Mouse (Mus musculus) urinary bladder, postnatal 10 days (tissue): ENCODE measurements around the gene Kdm8.

Source experiments
- DNase-seq: peaks from one replicate; pipeline ENCODE4 v3.0.0; 2022; ENCODE audit warnings: low spot score

Kdm8 gene

DNA sequence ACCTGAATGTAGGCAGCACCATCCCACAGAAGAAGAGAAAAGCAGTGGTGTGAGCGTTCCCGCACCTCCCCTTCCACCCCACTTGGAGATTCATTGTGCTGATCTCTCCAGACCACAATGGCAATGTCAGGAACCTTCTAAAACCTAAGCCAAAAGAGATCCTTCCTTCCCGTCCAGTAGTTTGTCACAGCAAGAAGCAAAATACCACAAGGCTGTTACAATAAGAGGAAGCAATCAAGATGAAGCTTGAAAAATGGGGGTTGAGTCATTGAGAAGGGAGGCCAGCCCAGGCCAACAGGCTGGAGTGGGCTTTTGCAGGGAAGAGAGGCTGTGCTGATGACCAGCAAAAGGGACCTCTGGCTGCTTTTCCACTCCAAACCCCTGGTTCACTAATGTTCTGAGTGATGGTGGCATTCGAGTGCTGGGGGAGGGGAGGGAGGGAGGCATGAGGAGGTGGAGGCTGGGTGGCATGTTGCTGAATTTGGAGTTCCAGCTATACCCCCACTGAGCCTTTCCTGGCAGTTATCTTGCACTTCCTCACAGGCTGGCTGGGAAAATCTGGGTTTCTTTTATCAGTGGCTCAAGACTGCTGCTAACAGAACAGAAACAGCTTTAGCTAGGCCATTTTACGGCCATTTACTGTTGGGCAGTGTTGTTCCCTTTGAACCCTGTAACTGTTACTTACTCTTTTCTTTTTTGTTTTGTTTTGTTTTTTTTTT lies 59.1 kb downstream of the Kdm8 start:
- DNase-seq, result no peak

DNA sequence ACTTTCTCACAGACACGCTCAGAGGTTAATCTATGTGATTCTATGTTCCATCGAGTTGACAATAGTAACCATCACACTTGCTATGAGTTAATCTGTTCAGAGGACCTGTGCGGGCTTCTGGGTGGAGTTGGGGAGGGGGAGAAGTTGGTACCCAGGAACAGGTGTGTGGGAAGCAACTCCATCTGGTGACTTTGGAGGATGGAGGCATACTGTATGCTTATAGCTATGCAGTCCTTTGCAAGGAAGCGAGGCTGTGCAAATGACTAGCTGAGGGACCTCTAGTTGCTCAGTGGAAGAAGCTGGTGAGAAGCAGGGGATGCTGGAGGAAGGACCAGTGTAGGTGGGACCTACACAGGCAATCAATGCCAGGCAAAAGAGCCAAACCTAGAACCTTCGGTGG lies 60.1 kb downstream of the Kdm8 start:
- no peak for DNase-seq

DNA sequence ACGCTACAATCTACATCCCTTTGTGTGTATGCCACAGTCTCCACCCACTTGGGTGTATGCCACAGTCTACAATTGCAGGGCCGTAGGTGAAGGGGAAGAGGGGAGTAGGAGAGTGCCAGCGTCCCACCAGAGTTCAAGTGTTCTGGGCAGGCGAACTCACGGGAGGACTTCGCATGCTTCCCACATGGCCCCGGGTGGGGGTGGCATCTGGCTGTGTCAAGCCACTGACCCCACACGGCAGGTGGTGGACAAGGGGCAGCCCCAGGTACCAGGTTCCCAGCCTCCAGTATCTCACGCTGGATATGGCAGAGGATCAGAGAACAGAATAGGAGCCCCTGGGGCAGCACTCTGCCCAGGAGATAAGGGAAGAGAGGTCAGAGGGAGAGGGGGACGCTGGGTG lies 61.1 kb downstream of the Kdm8 start:
- DNase-seq, result no peak

DNA sequence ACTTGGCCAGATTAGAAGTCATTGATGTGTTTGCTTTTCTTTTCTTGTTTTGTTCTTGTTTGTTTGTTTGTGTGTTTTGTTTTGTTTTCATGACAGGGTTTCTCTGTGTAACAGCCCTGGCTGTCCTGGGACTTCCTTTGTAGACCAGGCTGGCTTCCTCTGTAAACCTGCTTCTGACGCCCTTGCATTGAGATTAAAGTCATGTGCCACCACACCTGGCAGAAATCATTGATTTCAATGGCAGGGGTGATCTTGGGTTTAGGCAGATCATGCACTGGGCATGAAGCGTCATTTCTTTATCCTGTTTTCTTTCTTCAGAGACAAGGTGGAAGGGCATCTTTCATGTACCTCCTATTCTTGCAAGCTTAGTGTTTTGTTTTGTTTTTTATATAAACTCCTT lies 62.8 kb downstream of the Kdm8 start:
- DNase-seq, result no peak

DNA sequence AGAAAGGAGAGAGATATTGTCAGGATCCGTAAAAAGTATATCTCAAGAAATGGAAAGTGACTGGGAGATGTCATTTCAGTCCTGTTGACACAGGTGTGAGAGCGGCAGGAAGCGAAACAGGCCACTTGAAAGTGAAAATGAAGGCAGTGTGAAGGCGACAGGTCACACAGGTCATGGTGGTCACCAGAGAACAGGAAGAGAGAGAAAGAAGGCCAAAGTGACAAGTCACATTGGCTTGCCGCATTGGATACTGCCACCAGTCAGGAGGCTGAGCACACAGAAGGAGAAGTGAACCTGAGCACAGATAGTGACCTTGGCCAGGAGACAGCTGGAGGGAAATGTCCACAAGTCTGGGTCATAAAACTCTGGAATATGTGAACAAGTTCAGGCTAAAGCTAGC lies 67.0 kb downstream of the Kdm8 start:
- no peak for DNase-seq

DNA sequence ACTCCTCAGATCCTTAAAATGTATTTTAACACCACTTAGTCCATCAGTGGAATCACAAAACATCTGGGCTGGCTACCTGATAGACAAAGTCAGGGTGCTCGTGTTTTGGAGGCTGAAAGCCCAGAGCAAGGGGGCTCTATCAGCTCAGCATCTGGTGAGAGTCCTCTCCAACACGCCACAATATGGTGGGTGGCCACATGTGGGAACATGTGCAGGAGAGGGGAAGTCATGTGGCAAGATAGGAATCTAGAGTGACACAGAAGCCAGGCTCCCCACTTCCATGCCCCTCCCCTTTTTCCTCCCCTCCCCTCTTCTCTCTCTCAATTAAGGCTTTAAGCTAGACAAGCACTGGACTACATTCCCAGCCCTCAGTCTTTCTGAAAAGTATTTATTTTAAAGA lies 67.4 kb downstream of the Kdm8 start:
- DNase-seq, result no peak
